Mouse (Mus musculus) left cerebral cortex, postnatal 14 days (tissue): ENCODE results near the gene Arhgap35. TPM values are rescaled to one million over a fixed set of nuclear protein-coding genes. Genes with fewer than 3 reads are reported as not detected.
"Not testable (repeated sequence)": the region's sequence is repeated elsewhere in the genome, so short reads cannot be mapped to it uniquely, and the experiment has no call there.

Experiments
- DNase-seq, 2 experiments: peaks; one replicate each; pipeline ENCODE4 v3.0.0; 2021 to 2022; ENCODE audit warnings: low spot score in 2 of 2, mixed read lengths in 1 of 2
- intact Hi-C: fragments of 180-260 bp; cut with DNase I; formaldehyde crosslinking; loops from one replicate; pipeline ENCODE4 v1.15.1; 2025
- long read RNA-seq, 2 experiments: library from polyadenylated mRNA; stranded (forward); transcript quantifications; one replicate each; pipeline ENCODE4 v2.0.0; 2021
- total RNA-seq, 2 experiments: library from RNA; stranded (reverse); gene quantifications; 2 replicates each; pipeline ENCODE4 v1.2.3; 2021

The Arhgap35 gene
- total RNA-seq, result 100 to 1,000 TPM; 138 to 148 TPM
- long read RNA-seq, experiment 1, full-length matches to known transcripts, result 2 of 50 reads
- long read RNA-seq, experiment 1, partial matches to known transcripts, result 2 of 50 reads
- long read RNA-seq, experiment 1, other reads (novel, unspliced or antisense), result 46 of 50 reads
- long read RNA-seq, experiment 2, full-length matches to known transcripts, result 1 of 38 reads
- long read RNA-seq, experiment 2, partial matches to known transcripts, result 2 of 38 reads
- long read RNA-seq, experiment 2, other reads (novel, unspliced or antisense), result 35 of 38 reads

DNA sequence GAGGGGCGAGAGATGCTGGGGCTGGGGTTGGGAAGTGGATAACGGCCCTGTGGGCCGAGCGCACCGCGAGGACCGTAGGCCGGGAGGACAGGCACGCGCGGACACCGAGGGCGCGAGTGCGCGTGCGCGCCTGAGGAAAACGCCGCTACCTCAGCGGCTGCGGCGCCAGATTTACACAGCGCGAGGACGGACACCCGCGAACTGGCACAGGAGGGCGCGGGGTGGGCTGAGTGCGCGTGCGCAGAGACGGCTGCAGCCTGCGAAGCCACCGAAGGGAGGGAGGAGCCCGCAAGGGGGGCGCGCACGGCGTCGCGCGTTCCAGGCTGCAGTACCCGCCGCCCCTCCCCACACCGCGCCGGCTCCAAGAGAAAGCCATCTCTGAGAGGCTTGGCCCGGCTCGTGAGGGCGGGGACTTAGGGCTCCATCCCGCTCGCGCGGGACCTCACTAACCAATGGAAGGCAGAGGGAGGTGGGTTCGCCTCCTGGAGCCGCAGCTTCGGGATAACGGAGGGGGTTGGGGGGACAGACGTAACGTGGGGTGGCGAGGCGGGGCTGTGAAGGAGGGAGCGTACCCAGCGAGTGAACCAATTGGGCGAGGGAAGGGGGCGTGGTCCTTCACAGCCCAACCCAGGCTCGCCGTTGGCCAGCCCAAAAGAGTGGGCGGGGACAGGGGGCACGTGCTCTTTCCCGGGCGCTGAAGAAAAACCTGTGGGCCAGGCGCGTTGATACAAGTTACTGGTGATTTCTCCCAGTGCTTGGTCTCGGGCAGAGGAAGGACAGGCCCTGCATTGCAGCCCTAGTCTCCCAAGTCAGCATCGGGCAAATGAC, at the start of gene Arhgap35:
Gene Arhgap35, minus strand, starts transcription at position 106 of the 828 bp plus-strand sequence.
- DNase-seq, result peak; percentile 100
- intact Hi-C loops, result loop anchor here (2.0 to 10.0 kb wide), 3 partner anchors 58 to 320 kb away; partner anchors contain the start of gene Zc3h4

DNA sequence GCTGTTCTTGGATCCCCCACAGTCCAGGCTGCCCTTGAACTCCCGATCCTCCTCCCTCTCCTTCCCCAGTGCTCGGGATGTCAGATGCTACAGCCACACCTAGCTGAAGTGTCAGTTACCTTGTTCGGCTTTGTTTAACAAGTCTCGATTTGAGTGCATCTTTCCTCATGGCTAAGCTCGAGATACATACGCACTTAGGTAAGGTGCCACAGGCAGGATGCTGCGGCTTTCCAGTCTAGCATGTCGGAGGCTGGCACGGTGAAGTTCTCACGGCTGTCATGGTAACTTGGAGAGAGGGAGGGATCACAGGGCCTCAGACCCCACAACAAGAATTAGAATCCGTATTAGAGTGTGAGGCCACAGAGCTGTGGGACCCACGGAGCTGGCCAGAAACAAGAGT, 29.5 kb upstream of the Arhgap35 start:
- intact Hi-C loops, result no loop called here
- no peak for DNase-seq

GRCm38 (mm10) chr7:16643106-16643505, 28.3 kb upstream of the Arhgap35 start:
- DNase-seq, intact Hi-C loops: not testable (repeated sequence)

DNA sequence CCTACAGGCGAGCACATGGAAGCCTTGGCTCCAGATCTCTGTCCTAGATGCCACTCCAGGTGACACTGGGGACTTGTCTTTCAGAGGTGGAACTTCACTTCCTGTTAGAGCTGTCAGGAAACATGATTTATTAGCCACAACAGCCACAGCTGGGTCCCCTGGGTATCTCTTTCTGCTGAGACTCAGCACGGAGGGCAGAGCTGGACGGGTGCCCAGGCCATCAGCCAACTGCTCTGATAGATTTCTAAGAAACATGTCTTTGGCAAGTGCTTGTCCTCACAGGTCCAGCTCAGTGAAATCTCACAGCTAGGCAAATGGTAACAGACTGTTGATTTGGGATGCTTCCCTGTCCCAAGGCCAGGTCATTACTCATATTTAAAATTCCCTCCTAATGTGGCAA, 24.2 kb upstream of the Arhgap35 start:
- peak in 1 of 2 experiments; percentile 45 for DNase-seq
- intact Hi-C loops, result no loop called here

- intact Hi-C loops, result no loop called here
- DNase-seq, result no peak
These were observed 20.3 kb upstream of the Arhgap35 start for GRCm38 (mm10) chr7:16635116-16635515.

- DNase-seq, intact Hi-C loops: not testable (repeated sequence)
These were observed 19.1 kb upstream of the Arhgap35 start for GRCm38 (mm10) chr7:16633913-16634312.

- intact Hi-C loops, result loop anchor here (2.0 kb wide), 1 partner anchor 63 kb away; no protein-coding TSS in a partner anchor
- no peak for DNase-seq
These were observed 17.1 kb upstream of the Arhgap35 start for GRCm38 (mm10) chr7:16631932-16632331.

DNA sequence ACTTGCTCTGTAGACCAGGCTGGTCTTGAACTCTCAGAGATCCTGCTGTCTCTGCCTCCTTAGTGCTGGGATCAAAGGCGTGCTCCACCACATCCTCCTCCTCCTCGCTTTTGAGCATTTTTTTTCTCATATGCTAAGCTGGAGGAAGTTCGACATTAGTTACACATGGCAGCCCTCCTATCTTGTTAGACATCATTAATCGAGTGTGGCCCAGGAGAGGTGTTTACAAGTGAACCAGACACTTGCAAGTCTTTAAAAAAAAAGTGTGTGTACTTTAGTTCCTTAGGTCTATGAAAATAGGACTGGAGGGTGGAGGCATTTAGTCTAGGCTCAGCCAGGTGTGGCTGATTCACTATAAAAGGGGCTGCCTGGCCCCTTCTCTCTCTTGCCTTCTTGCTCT, 16.2 kb upstream of the Arhgap35 start:
- intact Hi-C loops, result loop anchor here (2.0 kb wide), 1 partner anchor 64 kb away; no protein-coding TSS in a partner anchor

DNA sequence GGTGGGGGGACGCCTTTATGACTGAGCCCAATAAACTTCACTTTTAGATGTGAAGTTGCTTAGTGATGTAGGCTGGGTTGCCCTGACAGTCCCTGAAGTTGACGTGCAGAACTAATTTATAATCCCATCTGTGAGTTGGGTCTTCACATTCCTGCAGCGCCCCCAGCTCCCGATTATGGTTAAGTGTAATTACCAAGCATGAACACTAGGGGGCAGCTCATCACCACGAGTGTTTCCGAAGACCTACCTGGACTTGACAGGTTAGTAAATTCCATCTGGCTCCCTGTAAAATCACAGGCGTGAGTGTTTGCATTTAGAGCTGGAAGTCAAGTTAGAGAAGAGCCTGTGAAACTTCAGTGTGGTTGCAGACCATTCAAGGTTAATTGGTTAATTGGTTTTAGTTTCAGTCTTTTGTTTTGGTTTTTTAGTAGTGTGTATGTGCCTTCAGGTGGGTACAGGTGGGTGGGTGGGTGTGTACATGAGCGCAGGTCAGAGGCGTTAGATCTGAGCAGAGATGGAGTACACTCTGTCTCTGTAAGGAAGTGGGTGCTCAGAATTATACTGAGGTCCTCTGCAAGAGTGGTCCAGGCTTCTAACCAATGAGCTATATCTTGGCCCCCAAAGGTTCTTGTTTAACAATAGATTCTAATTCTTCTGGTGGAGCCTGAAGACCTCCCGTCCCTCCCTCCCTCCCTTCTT, 15.0 kb upstream of the Arhgap35 start:
- DNase-seq, result peak; percentile 37 to 69
- intact Hi-C loops, result loop anchor here (1.0 to 5.0 kb wide), 3 partner anchors 65 to 183 kb away; no protein-coding TSS in a partner anchor

More for the DNA sequence above, 16.2 kb upstream of the Arhgap35 start:
- DNase-seq, result no peak

GRCm38 (mm10) chr7:16628096-16628771, 13.4 kb upstream of the Arhgap35 start:
- peak; percentile 77 to 82 for DNase-seq
- intact Hi-C loops, result loop anchor here (5.0 kb wide), 1 partner anchor 184 kb away; no protein-coding TSS in a partner anchor

GRCm38 (mm10) chr7:16623687-16624086, 8.9 kb upstream of the Arhgap35 start:
- DNase-seq, result no peak
- intact Hi-C loops, result no loop called here

- intact Hi-C loops, result no loop called here
- DNase-seq, result no peak
These were observed 8.3 kb upstream of the Arhgap35 start for GRCm38 (mm10) chr7:16623131-16623530.

- intact Hi-C loops, result loop anchor here (2.0 kb wide), 1 partner anchor 156 kb away; no protein-coding TSS in a partner anchor
These were observed 6.4 kb upstream of the Arhgap35 start for GRCm38 (mm10) chr7:16621066-16621622.

GRCm38 (mm10) chr7:16618661-16619211, 3.9 kb upstream of the Arhgap35 start:
- peak; percentile 44 to 72 for DNase-seq
- intact Hi-C loops, result loop anchor here (10.0 kb wide), 1 partner anchor 324 kb away; no protein-coding TSS in a partner anchor

More at GRCm38 (mm10) chr7:16621066-16621622, 6.4 kb upstream of the Arhgap35 start:
- no peak for DNase-seq

- intact Hi-C loops, result loop anchor here (2.0 to 10.0 kb wide), 2 partner anchors 124 to 322 kb away; no protein-coding TSS in a partner anchor
- DNase-seq, result peak; percentile 69 to 73
These were observed 2.3 kb upstream of the Arhgap35 start for GRCm38 (mm10) chr7:16617045-16617444.

DNA sequence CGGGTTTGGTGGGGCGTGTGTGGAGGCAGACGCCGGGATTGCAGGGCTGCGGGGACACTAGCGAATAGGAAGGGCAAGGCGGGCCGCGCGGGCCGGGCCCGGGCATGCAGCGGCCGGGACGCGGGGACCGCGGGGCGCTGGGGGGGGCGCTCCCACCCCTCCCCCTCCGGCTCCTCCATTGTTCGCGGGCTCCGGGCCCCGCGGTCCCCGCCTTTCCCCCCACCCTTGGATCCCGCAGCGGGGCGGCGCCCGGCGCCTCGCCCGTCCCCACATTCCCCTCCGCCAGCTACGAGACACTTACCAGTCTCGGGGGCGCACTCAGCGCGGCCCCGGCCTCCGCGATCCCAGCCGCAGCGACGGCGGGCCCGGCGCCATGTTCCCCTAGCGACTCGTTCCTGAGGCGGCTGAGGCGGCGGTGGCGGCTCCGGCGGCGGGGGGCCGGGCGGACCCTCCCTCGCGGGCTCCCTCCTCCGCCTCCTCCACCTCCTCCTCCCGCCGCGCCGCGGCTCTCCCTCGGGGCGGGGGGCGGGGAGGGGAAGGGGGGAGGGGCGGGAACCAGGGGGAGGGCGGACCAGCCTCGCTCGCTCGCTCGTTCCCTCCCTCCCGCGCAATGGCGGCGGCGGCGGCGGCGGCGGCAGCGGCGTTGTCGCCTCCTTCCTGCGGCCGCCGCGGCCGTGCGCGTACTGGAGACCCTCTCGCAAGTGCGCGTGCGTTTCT, 464 bp downstream of the Arhgap35 start:
- intact Hi-C loops, result loop anchor here (2.0 to 10.0 kb wide), 3 partner anchors 57 to 320 kb away; partner anchors contain the start of gene Zc3h4
- DNase-seq, result peak; percentile 58 to 67

DNA sequence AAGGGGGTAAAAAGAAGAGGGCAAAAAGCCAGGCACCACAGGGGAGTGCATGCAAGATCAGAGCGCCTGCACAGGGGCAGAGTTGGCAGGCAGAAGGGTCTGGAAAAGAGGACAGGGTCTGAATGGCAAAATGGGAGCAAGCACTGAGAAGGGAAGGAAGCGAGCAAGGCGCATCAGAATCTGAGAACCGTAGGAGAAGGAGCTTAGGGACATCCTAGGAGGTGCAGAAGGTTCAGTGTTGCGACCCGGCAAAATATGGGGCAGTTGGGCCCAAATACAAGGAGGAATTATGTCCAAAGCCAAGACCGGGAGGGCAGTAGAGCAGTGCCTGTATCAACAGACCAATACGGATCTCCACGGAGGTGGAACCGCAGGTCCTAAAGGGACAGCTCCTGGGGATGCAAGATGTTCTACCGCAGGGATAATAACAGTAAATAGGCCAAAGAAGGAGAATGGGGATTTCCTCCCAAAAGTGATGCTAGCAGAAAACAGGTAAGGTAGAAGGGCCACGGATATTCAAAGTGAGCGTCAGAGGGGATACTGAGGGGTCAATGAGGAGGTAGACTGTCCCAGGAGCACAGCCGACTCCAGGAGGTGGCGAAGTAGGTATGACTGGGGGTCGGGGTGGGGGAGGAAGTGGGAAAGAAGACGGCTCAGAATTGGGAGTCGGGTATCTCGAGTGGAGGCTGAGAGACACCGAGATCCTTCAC, 1.2 kb downstream of the Arhgap35 start:
- intact Hi-C loops, result loop anchor here (2.0 to 10.0 kb wide), 3 partner anchors 56 to 319 kb away; partner anchors contain the start of gene Zc3h4
- DNase-seq, result no peak
